Mouse (Mus musculus) intestine, embryonic 15.5 days (tissue): ENCODE data around the gene Myt1. TPM values are rescaled to one million over a fixed set of nuclear protein-coding genes. Genes with fewer than 3 reads are reported as not detected.
A peak's percentile ranks its signal among the peaks of the same experiment; 100 is the strongest.

Experiments
- ATAC-seq: fragments of 200-750 bp; cut with Nextera tagmentation; 2 replicates; pipeline ENCODE4 v1.8.0; 2017; ENCODE audit warnings: moderate TSS enrichment, moderate library complexity
- H3K27ac ChIP-seq: fragments of 300-500 bp; sonication (generic); 2 replicates; pipeline ENCODE4 v1.5.1; 2015; ENCODE audit warnings: mild to moderate bottlenecking, inconsistent platforms
- H3K27me3 ChIP-seq: fragments of 300-500 bp; sonication (generic); replicated peaks from 2 replicates; pipeline ENCODE4 v1.6.1; 2015; ENCODE audit warnings: inconsistent platforms
- H3K36me3 ChIP-seq: fragments of 300-500 bp; sonication (generic); 2 replicates; pipeline ENCODE4 v1.6.1; 2015; ENCODE audit warnings: inconsistent platforms
- H3K4me1 ChIP-seq: fragments of 300-500 bp; sonication (generic); replicated peaks from 2 replicates; pipeline ENCODE4 v1.6.1; 2015; ENCODE audit warnings: inconsistent platforms
- H3K4me2 ChIP-seq: fragments of 300-500 bp; sonication (generic); replicated peaks from 2 replicates; pipeline ENCODE4 v1.6.1; 2015; ENCODE audit warnings: mild to moderate bottlenecking, inconsistent platforms
- H3K4me3 ChIP-seq: fragments of 300-500 bp; sonication (generic); replicated peaks from 2 replicates; pipeline ENCODE4 v1.5.1; 2015; ENCODE audit warnings: inconsistent platforms
- H3K9ac ChIP-seq: fragments of 300-500 bp; sonication (generic); 2 replicates; pipeline ENCODE4 v1.6.1; 2015; ENCODE audit warnings: inconsistent platforms
- H3K9me3 ChIP-seq: fragments of 300-500 bp; sonication (generic); 2 replicates; pipeline ENCODE4 v1.6.1; 2016; ENCODE audit warnings: inconsistent platforms
- WGBS: fragments of 180-500 bp; shearing (Covaris S2); methylation state at CpG from one replicate; pipeline ENCODE4 v1.1.7; 2015; 5-methylcytosine and 5-hydroxymethylcytosine counted together
- polyA plus RNA-seq: library from polyadenylated mRNA; unstranded; fragments of >200 nt; fragmentation: Nextera tagmentation; extraction: Ambion mirVana; gene quantifications from 2 replicates; pipeline ENCODE4 v1.2.1, GENCODE M21; 2015

The Myt1 gene
- polyA plus RNA-seq, result 2.4 and 2.7 TPM in 2 replicates

DNA sequence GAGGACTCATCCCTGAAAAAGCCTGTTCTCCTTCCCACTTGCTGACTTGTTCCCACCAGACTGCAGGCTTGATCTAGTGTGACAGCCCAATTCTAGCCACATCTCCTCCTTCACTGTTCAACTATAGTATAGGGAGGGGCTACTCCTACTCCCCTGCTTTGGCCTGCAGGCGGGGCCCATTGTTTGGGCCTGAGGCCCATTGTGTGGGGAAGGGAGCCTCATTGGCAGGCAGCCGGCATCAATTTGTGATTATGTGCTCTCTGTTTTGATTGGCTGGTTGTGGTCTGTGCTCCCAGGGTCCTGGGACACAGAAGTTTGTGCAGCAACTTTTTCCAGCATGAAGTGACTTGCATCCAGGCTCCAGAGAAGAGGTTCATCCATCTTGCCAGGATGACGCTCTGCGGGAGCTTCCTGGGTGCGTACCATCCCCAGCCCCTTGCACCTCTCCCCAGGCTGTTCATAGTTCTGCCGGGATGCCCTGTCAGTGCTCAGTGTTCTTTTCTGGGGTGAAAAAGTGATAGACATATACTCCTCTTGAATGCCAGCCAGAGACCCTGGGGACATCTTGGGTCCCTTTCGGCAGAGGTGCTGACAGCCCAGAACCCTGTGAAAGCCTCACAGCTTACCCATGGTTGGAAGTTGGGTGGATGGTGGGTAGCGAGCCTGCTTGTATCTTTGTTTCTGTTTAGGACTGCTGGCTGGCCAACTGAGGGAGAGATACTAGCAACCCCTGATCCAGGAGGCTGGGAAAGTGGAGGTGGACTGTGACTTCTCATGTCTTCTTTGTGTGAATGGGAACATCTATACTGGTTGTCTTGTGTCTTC is at the start of gene Myt1:
Myt1 (plus strand) TSS at position 327 of the 825 bp plus-strand sequence.
- Histone ChIP-seq H3K27ac (no peak within 1 kb of the TSS), H3K4me1 (no peaks in the 10 kb centered on the region), H3K9ac (no peak within 1 kb of the TSS), H3K4me3 (no peak within 1 kb of the TSS), H3K4me2 (no peak within 1 kb of the TSS), H3K27me3 (no peaks in the 10 kb centered on the region; the same call in 1 of the 2 replicates), H3K9me3 (no peaks in the 10 kb centered on the region), H3K36me3 (no peaks in the 10 kb centered on the region)
- ATAC-seq, result no peak
- 62% methylated on average over 8 of the region's 8 CpGs for WGBS

DNA sequence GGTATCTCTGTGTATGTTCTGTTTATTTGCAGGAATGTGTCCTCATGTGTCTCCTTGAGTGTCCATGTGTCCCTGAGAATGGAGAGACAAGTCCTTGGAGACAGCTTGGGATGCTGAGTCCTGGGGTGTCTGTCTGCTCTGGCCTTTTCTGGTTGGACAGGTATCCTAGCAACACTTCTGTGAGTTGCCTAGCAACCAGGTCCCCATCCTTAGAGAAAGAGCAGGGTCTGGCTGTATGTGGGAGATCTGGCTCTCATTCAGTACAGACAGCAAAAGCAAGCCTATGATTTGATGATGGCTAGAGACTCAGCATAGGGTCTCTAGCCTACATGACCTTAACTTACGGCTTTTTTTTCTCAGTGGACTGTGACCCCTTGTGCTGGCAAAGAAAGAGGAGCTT is 49.4 kb upstream of the Myt1 start:
- Histone ChIP-seq H3K4me1 (peaks cover 4% of the 10 kb centered on the region; the same call in 1 of the 2 replicates), H3K4me2 (no peak overlapping the region), H3K4me3 (no peak overlapping the region), H3K27me3 (no peaks in the 10 kb centered on the region), H3K27ac (no peak overlapping the region), H3K36me3 (no peaks in the 10 kb centered on the region), H3K9me3 (no peaks in the 10 kb centered on the region), H3K9ac (no peak overlapping the region)
- no peak for ATAC-seq
- WGBS, result 93% methylated on average over 1 of the region's 1 CpGs

- Histone ChIP-seq H3K27ac (no peak within 1 kb of the TSS), H3K9ac (no peak within 1 kb of the TSS), H3K4me2 (peak within 1 kb of the TSS; percentile 48), H3K4me3 (0 out of 2 replicates have a peak within 1 kb of the TSS, but pooled peaks have one; percentile 6), H3K4me1 (peaks cover 4% of the 10 kb centered on the region; the same call in 1 of the 2 replicates), H3K36me3 (no peaks in the 10 kb centered on the region), H3K9me3 (no peaks in the 10 kb centered on the region), H3K27me3 (no peaks in the 10 kb centered on the region)
- WGBS, result 0% methylated on average over 7 of the region's 7 CpGs
- ATAC-seq, result peak; percentile 62; the same call in 1 of the 2 replicates
Observed at GRCm38 (mm10) chr2:181714903-181715326, 48.2 kb upstream of the Myt1 start, which contains the start of gene Oprl1. TSS of gene Oprl1 (plus strand) at chr2:181715016.

GRCm38 (mm10) chr2:181715382-181715781 is 47.8 kb upstream of the Myt1 start:
- no peak for ATAC-seq
- Histone ChIP-seq H3K4me3 (no peak overlapping the region), H3K27me3 (no peaks in the 10 kb centered on the region), H3K27ac (no peak overlapping the region), H3K4me2 (peak overlapping the region; percentile 48; the same call in 1 of the 2 replicates), H3K9ac (no peak overlapping the region), H3K36me3 (no peaks in the 10 kb centered on the region), H3K9me3 (no peaks in the 10 kb centered on the region), H3K4me1 (peaks cover 4% of the 10 kb centered on the region; the same call in 1 of the 2 replicates)
- 71% methylated on average over 3 of the region's 3 CpGs for WGBS

DNA sequence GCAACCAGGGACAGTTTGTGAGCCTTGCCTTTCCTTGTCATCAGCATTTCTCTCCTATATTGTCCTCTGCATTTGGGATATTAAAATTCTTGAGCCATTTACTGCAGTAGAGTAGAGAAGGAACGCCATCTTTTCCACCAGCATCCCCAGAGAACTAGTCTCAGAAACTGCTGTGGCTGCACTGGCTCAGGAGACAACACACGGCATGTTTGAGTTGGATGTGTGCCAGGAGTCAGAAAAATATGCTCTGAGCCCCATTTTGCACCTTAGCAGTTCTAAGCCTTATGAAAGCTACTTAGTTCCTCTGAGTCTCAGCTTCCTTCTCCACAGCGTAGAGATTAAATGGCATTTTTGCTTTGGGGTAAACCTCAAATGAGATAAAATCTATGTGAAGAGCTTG is 46.1 kb upstream of the Myt1 start:
- no peaks in the 10 kb centered on the region for H3K27me3 ChIP-seq
- no peak for ATAC-seq
- no peak overlapping the region for H3K4me3 ChIP-seq
- no peak overlapping the region for H3K4me2 ChIP-seq
- no peak overlapping the region for H3K9ac ChIP-seq
- no peak overlapping the region for H3K27ac ChIP-seq
- H3K36me3 ChIP-seq, result no peaks in the 10 kb centered on the region
- H3K9me3 ChIP-seq, result no peaks in the 10 kb centered on the region
- peaks cover 4% of the 10 kb centered on the region; the same call in 1 of the 2 replicates for H3K4me1 ChIP-seq
- 52% methylated on average over 3 of the region's 3 CpGs for WGBS

GRCm38 (mm10) chr2:181720061-181720460 is 43.1 kb upstream of the Myt1 start:
- Histone ChIP-seq H3K27ac (no peak overlapping the region), H3K4me3 (no peak overlapping the region), H3K9ac (no peak overlapping the region), H3K4me2 (no peak overlapping the region), H3K36me3 (no peaks in the 10 kb centered on the region), H3K4me1 (peaks cover 1% of the 10 kb centered on the region; the same call in 1 of the 2 replicates), H3K27me3 (no peaks in the 10 kb centered on the region), H3K9me3 (no peaks in the 10 kb centered on the region)
- ATAC-seq, result no peak
- 27% methylated on average over 3 of the region's 3 CpGs for WGBS

DNA sequence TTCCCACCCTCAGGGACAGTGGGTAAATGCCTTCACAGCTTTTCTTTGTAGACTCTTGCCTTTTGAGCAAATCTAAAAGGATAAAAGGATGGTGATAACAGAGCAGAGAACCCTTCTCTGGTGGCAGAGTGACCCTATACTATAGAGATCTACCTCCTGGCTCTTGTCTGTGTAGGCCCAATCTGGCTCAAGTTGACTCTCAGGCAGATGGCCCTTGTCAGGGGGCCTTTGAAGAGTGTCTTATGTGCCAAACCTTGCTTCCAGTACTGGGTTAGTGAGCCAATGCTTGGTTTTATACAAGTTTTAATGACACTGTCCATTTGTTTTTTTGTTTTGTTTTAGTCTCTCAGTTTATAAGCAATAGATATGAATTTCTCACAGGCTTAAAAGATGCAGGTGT is 41.9 kb upstream of the Myt1 start:
- no peak for ATAC-seq
- Histone ChIP-seq H3K27me3 (no peaks in the 10 kb centered on the region), H3K27ac (no peak overlapping the region), H3K4me3 (no peak overlapping the region), H3K4me2 (no peak overlapping the region), H3K36me3 (no peaks in the 10 kb centered on the region), H3K4me1 (no peaks in the 10 kb centered on the region), H3K9me3 (no peaks in the 10 kb centered on the region), H3K9ac (no peak overlapping the region)

- no peak; the same call in 1 of the 2 replicates for ATAC-seq
- no peak overlapping the region for H3K4me3 ChIP-seq
- no peaks in the 10 kb centered on the region for H3K27me3 ChIP-seq
- no peak overlapping the region for H3K9ac ChIP-seq
- H3K27ac ChIP-seq, result no peak overlapping the region
- WGBS, result 18% methylated on average over 3 of the region's 3 CpGs
- no peaks in the 10 kb centered on the region for H3K9me3 ChIP-seq
- no peaks in the 10 kb centered on the region for H3K4me1 ChIP-seq
- H3K36me3 ChIP-seq, result no peaks in the 10 kb centered on the region
- no peak overlapping the region for H3K4me2 ChIP-seq
Observed at GRCm38 (mm10) chr2:181722213-181722612, 40.9 kb upstream of the Myt1 start.

DNA sequence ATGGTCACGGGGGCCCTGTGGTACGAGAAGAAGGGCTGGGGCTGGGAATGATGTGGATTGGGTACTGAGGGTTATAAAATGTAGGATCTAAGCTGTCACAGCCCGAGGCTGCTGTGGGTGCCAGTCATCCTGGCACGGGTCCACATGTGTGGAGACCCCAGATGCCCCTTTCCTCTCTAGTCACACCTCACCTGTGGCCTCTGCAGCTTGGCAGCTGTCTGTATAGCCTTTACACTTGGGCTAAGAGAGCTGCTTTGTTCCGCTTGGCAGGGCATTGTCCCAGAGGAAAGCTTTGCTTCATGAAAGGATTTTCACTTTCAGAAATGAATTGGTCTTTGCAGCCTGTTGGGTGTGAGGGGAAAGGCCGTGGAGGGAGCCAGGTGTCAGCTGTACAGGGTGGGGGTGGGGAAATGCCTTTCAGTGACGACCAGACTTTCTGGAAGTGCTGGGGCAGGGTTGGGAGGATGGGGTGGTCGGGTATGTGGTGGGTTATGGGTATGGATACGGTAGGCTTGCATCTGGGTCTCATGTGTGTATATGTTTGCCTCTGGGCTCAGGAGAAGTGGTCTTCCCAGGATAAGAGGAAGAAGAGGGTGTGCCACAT is 35.4 kb upstream of the Myt1 start:
- Histone ChIP-seq H3K9me3 (no peaks in the 10 kb centered on the region), H3K4me3 (no peak overlapping the region), H3K27me3 (no peaks in the 10 kb centered on the region), H3K9ac (no peak overlapping the region), H3K27ac (no peak overlapping the region), H3K4me1 (no peaks in the 10 kb centered on the region), H3K4me2 (no peak overlapping the region), H3K36me3 (no peaks in the 10 kb centered on the region)
- ATAC-seq, result no peak
- 58% methylated on average over 9 of the region's 9 CpGs for WGBS

- Histone ChIP-seq H3K27ac (no peak overlapping the region), H3K9me3 (no peaks in the 10 kb centered on the region), H3K4me1 (no peaks in the 10 kb centered on the region), H3K4me2 (no peak overlapping the region), H3K36me3 (no peaks in the 10 kb centered on the region), H3K4me3 (no peak overlapping the region), H3K9ac (no peak overlapping the region), H3K27me3 (no peaks in the 10 kb centered on the region)
- WGBS, result 63% methylated on average over 3 of the region's 3 CpGs
- ATAC-seq, result no peak
Observed at GRCm38 (mm10) chr2:181730051-181730450, 33.1 kb upstream of the Myt1 start.

- Histone ChIP-seq H3K36me3 (no peaks in the 10 kb centered on the region), H3K27me3 (no peaks in the 10 kb centered on the region), H3K4me3 (no peak overlapping the region), H3K4me1 (no peaks in the 10 kb centered on the region), H3K4me2 (no peak overlapping the region), H3K9ac (no peak overlapping the region), H3K9me3 (no peaks in the 10 kb centered on the region), H3K27ac (no peak overlapping the region)
- no peak for ATAC-seq
- 62% methylated on average over 1 of the region's 1 CpGs for WGBS
Observed at GRCm38 (mm10) chr2:181752626-181753025, 10.5 kb upstream of the Myt1 start.

GRCm38 (mm10) chr2:181758147-181758725 is 4.9 kb upstream of the Myt1 start:
- 72% methylated on average over 2 of the region's 2 CpGs for WGBS
- no peaks in the 10 kb centered on the region for H3K9me3 ChIP-seq
- H3K36me3 ChIP-seq, result no peaks in the 10 kb centered on the region
- no peak for ATAC-seq
- no peaks in the 10 kb centered on the region for H3K27me3 ChIP-seq
- H3K9ac ChIP-seq, result no peak overlapping the region
- no peak overlapping the region for H3K27ac ChIP-seq
- H3K4me1 ChIP-seq, result no peaks in the 10 kb centered on the region
- H3K4me3 ChIP-seq, result no peak overlapping the region
- H3K4me2 ChIP-seq, result no peak overlapping the region
